Mouse (Mus musculus) stomach, postnatal 0 days (tissue): Measurements from ENCODE around the gene Apbb2. TPM values are rescaled to one million over a fixed set of nuclear protein-coding genes. Genes with fewer than 3 reads are reported as not detected.

Experiments used
- ATAC-seq: fragments of 200-750 bp; cut with Nextera tagmentation; 2 replicates; pipeline ENCODE4 v1.8.0; 2017; ENCODE audit not compliant: low FRiP score, low TSS enrichment
- DNase-seq: peaks from one replicate; pipeline ENCODE4 v3.0.0-alpha.2; 2016; ENCODE audit warnings: low spot score
- H3K27ac ChIP-seq: fragments of 300-500 bp; sonication (generic); replicated peaks from 2 replicates; pipeline ENCODE4 v1.5.1; 2014; ENCODE audit warnings: mild to moderate bottlenecking, control low read depth
- H3K27me3 ChIP-seq: fragments of 300-500 bp; sonication (generic); 2 replicates; pipeline ENCODE4 v1.6.1; 2014; ENCODE audit warnings: low read length; ENCODE audit not compliant: control insufficient read depth, insufficient read depth
- H3K36me3 ChIP-seq: fragments of 300-500 bp; sonication (generic); 2 replicates; pipeline ENCODE4 v1.6.1; 2014; ENCODE audit warnings: low read length, mixed read lengths; ENCODE audit not compliant: control insufficient read depth, insufficient read depth
- H3K4me1 ChIP-seq: fragments of 300-500 bp; sonication (generic); replicated peaks from 2 replicates; pipeline ENCODE4 v1.6.1; 2014; ENCODE audit warnings: antibody characterized with exemption; ENCODE audit not compliant: control insufficient read depth, insufficient read depth
- H3K4me2 ChIP-seq: fragments of 300-500 bp; sonication (generic); replicated peaks from 2 replicates; pipeline ENCODE4 v1.6.1; 2014; ENCODE audit warnings: low read depth, mild to moderate bottlenecking, control low read depth, moderate library complexity
- H3K4me3 ChIP-seq: fragments of 300-500 bp; sonication (generic); 2 replicates; pipeline ENCODE4 v1.5.1; 2014; ENCODE audit warnings: low read depth, low read length, control low read depth
- H3K9ac ChIP-seq: fragments of 300-500 bp; sonication (generic); 2 replicates; pipeline ENCODE4 v1.6.1; 2014; ENCODE audit warnings: mild to moderate bottlenecking, low read length, control low read depth, mixed read lengths
- H3K9me3 ChIP-seq: fragments of 300-500 bp; sonication (generic); 2 replicates; pipeline ENCODE4 v1.6.1; 2016; ENCODE audit warnings: low read length; ENCODE audit not compliant: control insufficient read depth
- CTCF ChIP-seq: IDR thresholded peaks from 2 replicates; pipeline ENCODE4 v1.5.1; 2016; ENCODE audit warnings: antibody characterized with exemption, low read depth, mild to moderate bottlenecking, moderate library complexity
- EP300 ChIP-seq: optimal IDR thresholded peaks from 2 replicates; pipeline ENCODE3; 2016; ENCODE audit warnings: antibody characterized with exemption
- WGBS: fragments of 180-500 bp; shearing (Covaris S2); extraction: QIAGEN DNeasy Blood & Tissue Kit; methylation state at CpG from one replicate; pipeline ENCODE4 v1.1.7; 2014; 5-methylcytosine and 5-hydroxymethylcytosine counted together
- polyA plus RNA-seq: library from polyadenylated mRNA; unstranded; fragments of >200 nt; fragmentation: Nextera tagmentation; extraction: Ambion mirVana; gene quantifications from 2 replicates; pipeline ENCODE4 v1.2.1, GENCODE M21; 2015

Apbb2 gene
- polyA plus RNA-seq, 1 experiment from 2014 or later = 18.3 TPM

- Histone ChIP-seq H3K4me3 (no peak overlapping the region), H3K4me2 (no peak overlapping the region), H3K36me3 (no peaks in the 10 kb centered on the region), H3K4me1 (no peaks in the 10 kb centered on the region), H3K27me3 (no peaks in the 10 kb centered on the region), H3K9me3 (no peaks in the 10 kb centered on the region), H3K9ac (no peak overlapping the region), H3K27ac (no peak overlapping the region)
- no peak for ATAC-seq
- TF ChIP-seq EP300 (no peak), CTCF (no peak)
- WGBS = 40% methylated on average over 9 of the region's 9 CpGs
- peak; percentile 65 for DNase-seq
Observed at GRCm38 (mm10) chr5:66602287-66602820, 16.2 kb downstream of the Apbb2 start.

- DNase-seq (no peak), ATAC-seq (no peak)
- Histone ChIP-seq H3K9me3 (no peaks in the 10 kb centered on the region), H3K36me3 (no peaks in the 10 kb centered on the region), H3K27ac (no peak overlapping the region), H3K4me3 (no peak overlapping the region), H3K4me2 (no peak overlapping the region), H3K27me3 (no peaks in the 10 kb centered on the region), H3K9ac (no peak overlapping the region), H3K4me1 (no peaks in the 10 kb centered on the region)
- TF ChIP-seq CTCF = no peak
- TF ChIP-seq EP300 = no peak
- WGBS = 66% methylated on average over 8 of the region's 8 CpGs
Observed at GRCm38 (mm10) chr5:66600415-66600814, 18.2 kb downstream of the Apbb2 start.

GRCm38 (mm10) chr5:66599888-66600287, 18.7 kb downstream of the Apbb2 start:
- no peak; the same call in 1 of the 2 replicates for ATAC-seq
- DNase-seq = no peak
- no peak overlapping the region for H3K4me2 ChIP-seq
- H3K27me3 ChIP-seq = no peaks in the 10 kb centered on the region
- no peaks in the 10 kb centered on the region for H3K36me3 ChIP-seq
- no peak for TF ChIP-seq CTCF
- no peak for TF ChIP-seq EP300
- no peak overlapping the region for H3K4me3 ChIP-seq
- 60% methylated on average over 9 of the region's 9 CpGs for WGBS
- H3K27ac ChIP-seq = no peak overlapping the region
- no peaks in the 10 kb centered on the region for H3K9me3 ChIP-seq
- no peak overlapping the region for H3K9ac ChIP-seq
- no peaks in the 10 kb centered on the region for H3K4me1 ChIP-seq

- Histone ChIP-seq H3K27ac (no peak overlapping the region), H3K9ac (no peak overlapping the region), H3K4me3 (no peak overlapping the region), H3K9me3 (no peaks in the 10 kb centered on the region), H3K4me2 (no peak overlapping the region), H3K27me3 (no peaks in the 10 kb centered on the region), H3K4me1 (no peaks in the 10 kb centered on the region), H3K36me3 (no peaks in the 10 kb centered on the region)
- DNase-seq (no peak), ATAC-seq (no peak)
- no peak for TF ChIP-seq EP300
- TF ChIP-seq CTCF = no peak
- 62% methylated on average over 3 of the region's 3 CpGs for WGBS
Observed at GRCm38 (mm10) chr5:66596296-66596695, 22.3 kb downstream of the Apbb2 start.

- no peaks in the 10 kb centered on the region for H3K27me3 ChIP-seq
- H3K4me1 ChIP-seq = no peaks in the 10 kb centered on the region
- TF ChIP-seq CTCF = no peak
- TF ChIP-seq EP300 = no peak
- H3K4me2 ChIP-seq = no peak overlapping the region
- no peaks in the 10 kb centered on the region for H3K9me3 ChIP-seq
- no peak; the same call in 1 of the 2 replicates for ATAC-seq
- no peaks in the 10 kb centered on the region for H3K36me3 ChIP-seq
- no peak overlapping the region for H3K27ac ChIP-seq
- 73% methylated on average over 14 of the region's 14 CpGs for WGBS
- H3K4me3 ChIP-seq = no peak overlapping the region
- H3K9ac ChIP-seq = no peak overlapping the region
- DNase-seq = peak; percentile 34
Observed at GRCm38 (mm10) chr5:66594881-66595280, 23.7 kb downstream of the Apbb2 start.

GRCm38 (mm10) chr5:66586236-66586745, 32.3 kb downstream of the Apbb2 start:
- H3K4me2 ChIP-seq = no peak overlapping the region
- ATAC-seq (no peak), DNase-seq (no peak)
- no peaks in the 10 kb centered on the region for H3K27me3 ChIP-seq
- no peak overlapping the region for H3K27ac ChIP-seq
- no peak overlapping the region for H3K9ac ChIP-seq
- no peaks in the 10 kb centered on the region for H3K4me1 ChIP-seq
- no peaks in the 10 kb centered on the region for H3K9me3 ChIP-seq
- H3K4me3 ChIP-seq = no peak overlapping the region
- WGBS = 59% methylated on average over 6 of the region's 6 CpGs
- H3K36me3 ChIP-seq = no peaks in the 10 kb centered on the region
- TF ChIP-seq EP300 (no peak), CTCF (no peak)
